Mouse (Mus musculus) Muller cell, postnatal 12 days (primary cell): Measurements from ENCODE around the gene Ganc.

Experiments used
- DNase-seq: peaks from one replicate; pipeline ENCODE4 v3.0.0-alpha.2; 2015; ENCODE audit errors: inconsistent ontology term

Gene Ganc

DNA sequence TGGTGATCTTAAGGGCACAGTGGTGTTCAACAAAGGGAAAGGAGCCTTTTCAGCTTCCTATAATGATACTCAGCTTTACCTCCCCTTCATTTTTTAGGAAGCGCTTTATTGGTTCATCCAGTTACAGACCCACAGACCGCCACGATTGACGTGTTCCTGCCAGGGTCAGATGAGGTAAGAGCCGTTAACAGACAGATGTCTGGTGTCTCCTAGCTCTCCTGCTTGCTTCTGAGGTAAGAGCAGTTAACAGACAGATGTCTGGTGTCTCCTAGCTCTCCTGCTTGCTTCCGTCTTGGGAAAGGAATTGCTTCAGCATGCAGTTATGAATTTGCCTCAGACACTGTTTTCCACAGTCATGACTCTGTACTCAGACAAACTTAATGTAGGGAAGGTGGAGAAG is 47.0 kb downstream of the Ganc start:
- no peak for DNase-seq

- DNase-seq: no peak
Observed at GRCm38 (mm10) chr2:120452600-120452999, 48.9 kb downstream of the Ganc start.

- DNase-seq: no peak
Observed at GRCm38 (mm10) chr2:120454987-120455386, 51.3 kb downstream of the Ganc start.

DNA sequence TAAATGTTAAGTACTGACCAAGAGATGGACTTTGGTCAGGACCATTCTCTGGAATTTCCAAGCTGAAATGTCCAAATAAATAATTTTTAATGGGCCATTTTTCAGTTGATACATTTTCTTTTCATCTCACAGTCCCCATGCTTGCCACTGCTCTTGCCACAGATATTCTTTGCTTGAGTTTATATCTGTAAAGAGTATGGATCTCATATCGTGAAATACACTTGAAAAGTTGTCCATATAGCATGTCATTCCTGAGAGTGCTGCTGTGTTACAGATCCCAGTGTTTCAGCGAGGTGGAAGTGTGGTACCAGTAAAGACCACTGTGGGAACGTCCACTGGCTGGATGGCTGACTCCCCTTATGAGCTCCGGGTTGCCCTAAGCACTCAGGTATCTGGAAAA is 52.0 kb downstream of the Ganc start, which contains the start of gene Capn3:
TSS of gene Capn3 (plus strand) at position 301 of the 400 bp plus-strand sequence.
- DNase-seq: no peak

- no peak for DNase-seq
Observed at GRCm38 (mm10) chr2:120460216-120460615, 56.5 kb downstream of the Ganc start.

DNA sequence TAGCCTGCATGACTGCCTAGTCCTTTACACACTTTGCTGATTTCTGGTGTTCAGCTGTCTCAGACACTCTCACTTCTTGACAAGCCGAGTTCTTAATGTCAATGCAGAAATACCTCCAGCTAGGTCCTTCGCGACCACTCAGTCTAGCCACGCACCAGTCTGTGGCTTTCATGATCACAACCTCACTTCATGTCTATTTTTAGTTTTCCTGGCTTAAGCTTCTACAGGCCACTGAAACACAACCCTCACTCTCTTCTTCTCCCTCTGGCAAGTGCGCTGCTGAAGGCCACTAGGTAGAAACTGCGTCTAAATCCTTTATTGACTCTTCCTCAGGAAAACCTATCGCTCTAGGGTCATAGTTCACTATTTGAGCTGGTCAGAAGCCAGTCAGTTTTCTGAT is 59.6 kb downstream of the Ganc start:
- DNase-seq: no peak

DNA sequence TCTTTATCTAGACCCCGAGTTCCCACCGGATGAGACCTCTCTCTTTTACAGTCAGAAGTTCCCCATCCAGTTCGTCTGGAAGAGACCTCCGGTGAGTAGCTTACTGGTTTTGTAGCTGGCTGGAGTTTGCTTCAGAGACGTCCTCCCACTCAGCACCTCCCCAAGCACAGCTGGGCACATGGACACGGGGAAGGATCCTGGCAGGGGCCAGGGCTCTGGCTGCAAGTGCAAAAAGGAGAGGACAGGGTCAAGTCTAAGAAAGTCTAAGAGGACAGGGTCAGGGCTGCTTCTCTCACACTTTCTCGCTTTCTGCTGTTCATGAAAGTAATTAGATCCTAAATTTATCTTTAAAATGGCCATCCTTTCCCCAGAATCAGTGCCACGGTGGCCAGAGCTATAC is 60.4 kb downstream of the Ganc start:
- DNase-seq: no peak

DNA sequence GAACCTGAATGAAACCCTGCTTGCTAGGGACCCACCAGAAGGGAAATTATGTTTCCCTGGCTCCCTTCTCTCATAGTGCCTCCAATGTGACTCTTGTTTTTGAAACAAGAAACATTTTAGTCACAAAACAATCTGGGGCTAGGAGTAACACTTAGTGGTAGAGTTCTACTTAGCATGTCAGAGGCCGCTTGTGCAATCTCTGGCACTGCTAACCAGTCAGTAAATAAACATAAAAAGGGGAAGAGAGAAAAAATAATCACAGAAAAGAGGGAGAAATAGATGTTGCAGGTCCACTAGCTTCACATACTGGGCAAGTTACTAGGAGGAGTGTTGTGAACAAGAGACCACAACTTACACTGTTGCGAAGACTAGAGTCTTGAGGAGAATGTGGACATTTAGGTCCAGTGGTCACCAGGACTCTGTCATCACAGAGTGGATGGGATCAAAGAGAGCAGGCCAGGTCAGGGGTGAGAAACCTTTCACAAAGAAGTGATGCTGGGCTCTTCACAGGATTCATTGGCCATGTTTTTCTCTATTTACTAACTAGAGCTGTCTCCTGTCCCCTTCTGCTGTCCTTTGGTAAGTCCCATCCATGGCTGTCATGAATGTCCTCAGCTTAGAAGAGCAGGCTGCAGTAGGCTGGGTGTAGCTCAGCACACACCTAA is 61.2 kb downstream of the Ganc start:
- no peak for DNase-seq

GRCm38 (mm10) chr2:120465397-120465785 is 61.7 kb downstream of the Ganc start:
- DNase-seq: no peak

- no peak for DNase-seq
Observed at GRCm38 (mm10) chr2:120468011-120468410, 64.3 kb downstream of the Ganc start.

DNA sequence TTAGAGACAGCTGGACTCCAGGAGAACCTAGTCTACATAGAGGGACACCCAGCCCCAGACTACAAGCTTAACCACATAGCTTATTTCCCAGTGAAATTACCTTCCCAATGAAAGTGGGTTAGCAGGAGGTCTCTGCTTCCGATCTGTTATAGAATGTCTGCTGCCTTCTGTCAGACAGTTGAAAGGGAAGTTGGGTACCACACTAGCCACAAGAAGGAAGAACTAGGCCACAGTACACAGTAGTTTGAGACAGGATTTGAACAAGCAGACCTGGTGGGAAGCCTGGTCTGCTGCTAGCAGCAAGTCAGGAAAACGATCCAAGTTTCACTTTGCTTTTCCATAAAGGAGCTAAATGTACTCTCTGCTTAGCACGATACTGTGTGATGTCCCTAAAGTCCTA is 65.5 kb downstream of the Ganc start:
- no peak for DNase-seq

DNA sequence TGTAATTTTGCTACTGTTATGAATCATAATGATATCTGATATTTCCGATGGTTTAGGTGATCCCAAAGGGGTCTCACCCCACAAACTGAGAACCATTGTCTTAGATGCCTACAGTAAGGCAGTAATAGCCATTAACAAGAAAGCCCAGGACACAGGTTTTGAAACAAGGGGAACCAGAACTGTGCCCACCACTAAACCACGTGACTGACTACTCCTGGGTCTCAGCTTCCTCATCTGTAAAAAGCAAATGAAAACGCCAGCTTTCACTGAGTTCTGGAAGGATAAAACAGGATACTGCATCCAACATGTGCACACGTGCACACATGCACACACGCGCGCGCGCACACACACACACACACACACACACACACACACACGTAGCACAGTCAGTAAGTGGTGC is 66.0 kb downstream of the Ganc start:
- DNase-seq: no peak

DNA sequence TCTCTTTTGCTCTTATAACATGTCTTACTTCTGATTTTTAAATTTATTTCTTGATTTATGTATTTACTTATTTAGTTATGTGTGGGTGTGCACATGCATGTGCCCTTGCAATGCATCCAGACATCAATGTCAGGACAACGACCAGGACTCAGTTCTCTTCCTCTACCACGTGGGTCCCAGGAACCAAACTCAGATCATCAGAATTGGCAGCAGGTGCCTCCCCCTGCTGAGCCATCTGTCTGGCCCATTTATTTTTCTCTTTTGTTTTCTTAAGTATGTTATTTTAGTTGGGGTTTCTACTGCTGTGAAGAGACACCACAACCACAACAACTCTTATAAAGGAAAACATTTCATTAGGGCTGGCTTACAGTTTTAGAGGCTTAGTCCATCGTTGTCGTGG is 67.2 kb downstream of the Ganc start:
- no peak for DNase-seq

- DNase-seq: no peak
Observed at GRCm38 (mm10) chr2:120476277-120477087, 72.8 kb downstream of the Ganc start.

GRCm38 (mm10) chr2:120478600-120478999 is 74.9 kb downstream of the Ganc start:
- peak; percentile 40 for DNase-seq

- DNase-seq: no peak
Observed at GRCm38 (mm10) chr2:120481921-120482320, 78.2 kb downstream of the Ganc start.

DNA sequence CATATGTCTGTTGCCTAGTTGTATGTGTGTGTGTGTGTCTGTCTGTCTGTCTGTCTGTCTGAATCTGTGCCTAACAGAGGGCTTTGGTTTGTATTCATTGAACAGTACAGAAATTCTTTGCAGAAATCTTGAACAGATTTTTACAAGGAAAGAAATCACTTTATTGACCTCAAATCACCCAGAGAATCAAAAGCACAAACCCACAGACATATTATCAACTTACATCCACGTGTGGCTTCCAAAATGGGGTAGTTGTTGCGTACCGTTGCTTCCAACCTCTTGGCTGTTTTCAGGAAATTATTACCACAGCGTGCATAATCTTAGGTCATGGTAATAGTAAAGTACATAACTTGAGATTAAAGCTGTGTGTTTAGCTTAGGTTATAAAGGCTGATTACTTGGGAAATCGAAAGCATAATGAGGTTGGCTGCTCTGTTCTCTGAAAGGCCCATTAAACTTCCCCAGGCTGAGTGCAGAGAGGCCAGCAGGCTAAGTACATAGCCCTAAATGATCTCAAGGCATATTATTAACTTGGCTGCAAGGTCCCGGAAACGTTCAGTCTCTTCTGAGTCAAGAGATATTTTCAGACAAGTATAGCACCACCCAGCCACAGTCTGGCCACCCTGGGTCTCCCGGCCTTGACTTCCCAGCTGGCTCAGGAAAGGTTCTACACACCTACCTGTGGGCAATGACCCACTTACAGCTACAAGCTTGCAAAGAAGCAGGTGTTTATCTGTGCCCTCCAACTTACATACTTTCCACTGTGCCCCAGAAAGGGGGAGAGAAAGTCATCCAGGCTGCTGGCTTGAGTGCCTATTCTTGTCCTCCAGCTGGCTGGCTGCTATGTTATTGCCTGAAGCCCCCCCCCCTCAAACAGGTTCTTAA is 79.1 kb downstream of the Ganc start:
- no peak for DNase-seq

- DNase-seq: no peak
Observed at GRCm38 (mm10) chr2:120484241-120484640, 80.5 kb downstream of the Ganc start.

DNA sequence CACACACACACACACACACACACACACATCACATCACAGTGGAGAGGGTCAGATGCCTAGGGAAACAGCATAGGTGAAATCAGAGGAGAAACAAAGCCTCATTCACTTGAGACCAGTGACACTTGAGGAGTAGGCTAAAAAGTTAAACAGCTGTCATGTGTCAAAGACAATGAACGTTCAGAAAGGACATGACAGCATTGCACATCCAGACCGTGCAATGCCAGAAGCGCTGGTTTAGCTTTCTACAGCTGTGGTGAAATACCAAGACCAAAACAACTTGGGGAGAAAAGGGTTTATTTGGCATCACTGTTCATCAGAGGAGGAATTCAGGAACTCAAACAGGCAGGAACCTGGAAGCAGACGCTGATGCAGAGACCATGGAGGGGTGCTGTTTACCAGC is 89.6 kb downstream of the Ganc start:
- DNase-seq: no peak

GRCm38 (mm10) chr2:120496511-120496910 is 92.8 kb downstream of the Ganc start:
- DNase-seq: no peak

GRCm38 (mm10) chr2:120499971-120500471 is 96.3 kb downstream of the Ganc start:
- DNase-seq: no peak
